Mouse (Mus musculus) lung, postnatal 0 days (tissue): Measurements from ENCODE around the gene Dppa3. TPM values are rescaled to one million over a fixed set of nuclear protein-coding genes. Genes with fewer than 3 reads are reported as not detected.
A peak's percentile ranks its signal among the peaks of the same experiment; 100 is the strongest.

Experiments used
- ATAC-seq: fragments of 200-750 bp; cut with Nextera tagmentation; 2 replicates; pipeline ENCODE4 v1.8.0; 2017; ENCODE audit warnings: moderate library complexity
- DNase-seq: peaks from one replicate; pipeline ENCODE4 v3.0.0-alpha.2; 2016; ENCODE audit warnings: low spot score
- H3K27ac ChIP-seq: fragments of 300-500 bp; sonication (generic); 2 replicates; pipeline ENCODE4 v1.5.1; 2014; ENCODE audit warnings: antibody characterized with exemption, mild to moderate bottlenecking, low read length, mixed read lengths
- H3K27me3 ChIP-seq: fragments of 300-500 bp; sonication (generic); replicated peaks from 2 replicates; pipeline ENCODE4 v1.6.1; 2014; ENCODE audit warnings: low read length, mixed read lengths; ENCODE audit not compliant: insufficient read depth
- H3K36me3 ChIP-seq: fragments of 300-500 bp; sonication (generic); 2 replicates; pipeline ENCODE4 v1.6.1; 2014; ENCODE audit warnings: low read length, mixed read lengths; ENCODE audit not compliant: insufficient read depth
- H3K4me1 ChIP-seq: fragments of 300-500 bp; sonication (generic); 2 replicates; pipeline ENCODE4 v1.6.1; 2014; ENCODE audit warnings: antibody characterized with exemption, low read depth, low read length, mixed read lengths; ENCODE audit not compliant: insufficient read depth
- H3K4me2 ChIP-seq: fragments of 300-500 bp; sonication (generic); replicated peaks from 2 replicates; pipeline ENCODE4 v1.6.1; 2014; ENCODE audit warnings: low read depth, mild to moderate bottlenecking, low read length, moderate library complexity, mixed read lengths
- H3K4me3 ChIP-seq: fragments of 300-500 bp; sonication (generic); 2 replicates; pipeline ENCODE4 v1.5.1; 2014; ENCODE audit warnings: low read depth, low read length
- H3K9ac ChIP-seq: fragments of 300-500 bp; sonication (generic); replicated peaks from 2 replicates; pipeline ENCODE4 v1.6.1; 2014; ENCODE audit warnings: low read depth, mild to moderate bottlenecking
- H3K9me3 ChIP-seq: fragments of 300-500 bp; sonication (generic); 2 replicates; pipeline ENCODE4 v1.6.1; 2016; ENCODE audit warnings: low read length, mixed read lengths
- CTCF ChIP-seq: IDR thresholded peaks from 2 replicates; pipeline ENCODE4 v1.5.1; 2016; ENCODE audit warnings: antibody characterized with exemption, mild to moderate bottlenecking
- EP300 ChIP-seq: IDR thresholded peaks from 2 replicates; pipeline ENCODE4 v1.6.1; 2016; ENCODE audit warnings: antibody characterized with exemption, mild to moderate bottlenecking, control low read depth
- WGBS: fragments of 180-500 bp; shearing (Covaris S2); extraction: QIAGEN DNeasy Blood & Tissue Kit; methylation state at CpG from one replicate; pipeline ENCODE4 v1.1.7; 2014; 5-methylcytosine and 5-hydroxymethylcytosine counted together
- polyA plus RNA-seq: library from polyadenylated mRNA; unstranded; fragments of >200 nt; fragmentation: Nextera tagmentation; extraction: Ambion mirVana; gene quantifications from 2 replicates; pipeline ENCODE4 v1.2.1, GENCODE M21; 2015

The Dppa3 gene
- polyA plus RNA-seq, 1 experiment from 2014 or later = not detected

GRCm38 (mm10) chr6:122601615-122602014 lies 24.6 kb upstream of the Dppa3 start:
- ATAC-seq (no peak), DNase-seq (no peak)
- no peaks in the 10 kb centered on the region for H3K9me3 ChIP-seq
- H3K4me3 ChIP-seq = peak overlapping the region; percentile 57
- no peak for TF ChIP-seq CTCF
- TF ChIP-seq EP300 = no peak
- H3K9ac ChIP-seq = no peak overlapping the region
- H3K27ac ChIP-seq = 0 out of 2 replicates have a peak overlapping the region, but pooled peaks have one; percentile 80
- H3K4me1 ChIP-seq = no peaks in the 10 kb centered on the region
- WGBS = 79% methylated on average over 3 of the region's 3 CpGs
- H3K36me3 ChIP-seq = no peaks in the 10 kb centered on the region
- H3K27me3 ChIP-seq = no peaks in the 10 kb centered on the region
- peak overlapping the region; percentile 64 for H3K4me2 ChIP-seq

- Histone ChIP-seq H3K9ac (peak within 1 kb of the TSS; percentile 34; the same call in 1 of the 2 replicates), H3K36me3 (no peaks in the 10 kb centered on the region), H3K4me2 (peak within 1 kb of the TSS; percentile 64), H3K27ac (peak within 1 kb of the TSS; percentile 80), H3K27me3 (no peaks in the 10 kb centered on the region), H3K4me1 (no peaks in the 10 kb centered on the region), H3K4me3 (peak within 1 kb of the TSS; percentile 57), H3K9me3 (no peaks in the 10 kb centered on the region)
- ATAC-seq = peak; percentile 86
- WGBS = 1% methylated on average over 22 of the region's 22 CpGs
- no peak for TF ChIP-seq EP300
- TF ChIP-seq CTCF = no peak
- peak; percentile 92 for DNase-seq
Measured at GRCm38 (mm10) chr6:122602242-122602991, 23.8 kb upstream of the Dppa3 start, which contains the start of gene Apobec1. Gene Apobec1, minus strand, starts transcription at chr6:122602444.

- ATAC-seq = peak; percentile 44; the same call in 1 of the 2 replicates
- H3K9ac ChIP-seq = no peak overlapping the region
Measured at GRCm38 (mm10) chr6:122602992-122603322, 23.3 kb upstream of the Dppa3 start.

GRCm38 (mm10) chr6:122604260-122604659 lies 21.9 kb upstream of the Dppa3 start:
- DNase-seq = peak; percentile 23

More at GRCm38 (mm10) chr6:122602992-122603322, 23.3 kb upstream of the Dppa3 start:
- no peak for TF ChIP-seq CTCF
- peak overlapping the region; percentile 80 for H3K27ac ChIP-seq
- no peaks in the 10 kb centered on the region for H3K27me3 ChIP-seq
- no peaks in the 10 kb centered on the region for H3K4me1 ChIP-seq
- H3K36me3 ChIP-seq = no peaks in the 10 kb centered on the region
- WGBS = 3% methylated on average over 1 of the region's 1 CpGs
- DNase-seq = peak; percentile 63
- H3K4me3 ChIP-seq = peak overlapping the region; percentile 57
- peak overlapping the region; percentile 64 for H3K4me2 ChIP-seq
- no peaks in the 10 kb centered on the region for H3K9me3 ChIP-seq

GRCm38 (mm10) chr6:122605483-122605882 lies 20.7 kb upstream of the Dppa3 start:
- TF ChIP-seq EP300 = no peak
- peak; percentile 43 for TF ChIP-seq CTCF
- H3K27me3 ChIP-seq = no peaks in the 10 kb centered on the region
- no peaks in the 10 kb centered on the region for H3K36me3 ChIP-seq
- no peak for ATAC-seq
- no peak overlapping the region for H3K9ac ChIP-seq
- H3K27ac ChIP-seq = no peak overlapping the region
- no peaks in the 10 kb centered on the region for H3K4me1 ChIP-seq
- H3K4me2 ChIP-seq = no peak overlapping the region
- no peak for DNase-seq
- no peak overlapping the region for H3K4me3 ChIP-seq
- WGBS = 82% methylated on average over 8 of the region's 8 CpGs
- no peaks in the 10 kb centered on the region for H3K9me3 ChIP-seq

More at GRCm38 (mm10) chr6:122604260-122604659, 21.9 kb upstream of the Dppa3 start:
- H3K27me3 ChIP-seq = no peaks in the 10 kb centered on the region
- no peaks in the 10 kb centered on the region for H3K9me3 ChIP-seq
- no peak for ATAC-seq
- no peak for TF ChIP-seq EP300
- no peak for TF ChIP-seq CTCF
- no peaks in the 10 kb centered on the region for H3K36me3 ChIP-seq
- no peak overlapping the region for H3K9ac ChIP-seq
- no peak overlapping the region for H3K4me2 ChIP-seq
- no peak overlapping the region for H3K27ac ChIP-seq
- no peak overlapping the region for H3K4me3 ChIP-seq
- H3K4me1 ChIP-seq = no peaks in the 10 kb centered on the region

- Histone ChIP-seq H3K27ac (no peak overlapping the region), H3K27me3 (no peaks in the 10 kb centered on the region), H3K9ac (no peak overlapping the region), H3K4me3 (no peak overlapping the region), H3K4me2 (no peak overlapping the region), H3K36me3 (no peaks in the 10 kb centered on the region), H3K9me3 (no peaks in the 10 kb centered on the region), H3K4me1 (no peaks in the 10 kb centered on the region)
- no peak for ATAC-seq
- TF ChIP-seq EP300 = no peak
- TF ChIP-seq CTCF = no peak
- DNase-seq = no peak
- WGBS = 90% methylated on average over 11 of the region's 11 CpGs
Measured at GRCm38 (mm10) chr6:122606661-122607060, 19.5 kb upstream of the Dppa3 start.
